Mouse (Mus musculus): ENCODE measurements around the gene Wasf3.
"Not testable (repeated sequence)": the region's sequence is repeated elsewhere in the genome, so short reads cannot be mapped to it uniquely, and the experiment has no call there.

The Wasf3 gene

DNA sequence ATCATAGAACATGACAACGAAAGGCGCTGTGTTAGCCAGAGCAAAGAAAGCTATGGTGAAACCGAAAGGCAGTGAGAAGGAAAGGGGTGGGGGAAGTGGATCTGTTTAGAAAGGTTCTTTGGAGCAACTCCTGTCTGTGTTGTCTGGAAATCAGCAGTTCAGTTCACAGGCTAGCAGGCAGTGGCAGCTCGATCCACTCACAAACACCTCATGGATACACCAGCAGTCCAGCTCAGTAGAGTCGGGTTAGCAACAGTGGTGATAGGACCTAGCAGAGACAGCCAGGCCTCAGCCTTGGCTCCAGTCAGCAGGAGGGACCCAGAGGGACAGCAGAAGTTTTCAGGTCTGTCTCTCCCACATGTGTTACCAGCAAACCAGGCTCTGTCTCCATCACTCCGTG, 16.2 kb downstream of the Wasf3 start:
- not testable (repeated sequence) for DNase-seq (ENCODE audit: low spot score in 2 of 2)

DNA sequence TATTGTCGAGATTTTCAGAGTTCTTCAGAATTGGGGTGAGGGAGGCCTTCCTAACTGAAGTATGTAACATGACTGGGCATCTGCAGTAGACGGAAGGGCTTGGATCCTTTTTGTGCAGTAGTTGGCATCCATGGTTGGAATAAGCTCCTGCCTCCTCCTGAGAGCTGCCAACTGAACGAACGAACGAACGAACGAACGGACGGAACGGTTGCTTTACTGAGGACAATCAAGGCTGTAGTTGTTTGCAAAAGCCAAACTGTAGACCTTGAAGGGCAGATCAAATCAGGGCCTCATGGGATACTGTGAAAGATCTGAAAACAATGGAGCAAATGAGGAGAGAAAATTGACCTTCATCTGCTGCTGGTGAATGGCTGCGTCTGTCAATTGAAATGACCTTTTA, 17.5 kb downstream of the Wasf3 start:
- DNase-seq (ENCODE audit: low spot score in 2 of 2) = no peak

DNA sequence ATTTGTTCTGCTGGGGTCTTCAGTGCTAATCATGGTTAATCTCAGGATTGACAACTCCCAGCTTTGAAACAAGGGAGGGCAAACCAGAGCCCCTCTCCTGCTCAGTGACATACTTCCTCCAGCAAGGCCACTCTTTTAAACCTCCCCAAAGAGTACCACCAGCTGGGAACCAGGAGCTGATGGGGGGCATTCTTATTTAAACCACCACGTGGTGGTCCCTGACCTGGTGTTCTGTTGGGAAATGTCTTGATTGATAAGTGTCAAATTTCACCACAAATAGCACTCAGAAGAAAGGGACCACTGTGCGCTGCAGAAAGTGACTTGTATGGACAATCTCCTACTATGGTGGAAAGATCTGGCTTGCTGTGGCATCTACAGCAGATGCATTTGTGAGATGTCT, 19.1 kb downstream of the Wasf3 start:
- no peak for DNase-seq (ENCODE audit: low spot score in 2 of 2)

DNA sequence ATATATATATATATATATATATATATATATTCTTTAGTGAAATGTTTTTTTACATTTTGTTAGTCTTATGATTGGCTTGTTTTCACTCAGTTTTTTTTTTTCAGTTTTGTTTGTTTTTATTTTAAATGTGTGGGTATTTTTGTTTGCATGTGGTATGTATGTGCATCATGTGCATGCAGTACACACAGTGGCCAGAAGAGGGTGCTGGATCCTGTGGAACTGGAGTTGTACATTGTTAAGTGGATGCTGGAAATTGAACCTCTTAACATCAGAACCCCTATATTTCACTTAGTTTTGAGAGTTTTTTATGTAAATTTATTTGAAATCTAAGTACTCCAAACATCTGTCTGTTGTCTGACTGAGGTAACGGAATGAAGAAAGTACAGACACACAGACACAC, 21.3 kb downstream of the Wasf3 start:
- no peak for DNase-seq (ENCODE audit: low spot score in 2 of 2)

- no peak for DNase-seq (ENCODE audit: low spot score in 2 of 2)
Observed at GRCm38 (mm10) chr5:146407791-146408190, 23.0 kb downstream of the Wasf3 start.

GRCm38 (mm10) chr5:146408604-146409003, 23.8 kb downstream of the Wasf3 start:
- DNase-seq (ENCODE audit: low spot score in 2 of 2) = no peak

- DNase-seq (ENCODE audit: low spot score in 2 of 2) = no peak
Observed at GRCm38 (mm10) chr5:146410821-146411220, 26.0 kb downstream of the Wasf3 start.

GRCm38 (mm10) chr5:146412743-146413430, 28.1 kb downstream of the Wasf3 start:
- DNase-seq (ENCODE audit: low spot score in 2 of 2) = peak in 1 of 2 experiments; percentile 42

GRCm38 (mm10) chr5:146414611-146415010, 29.8 kb downstream of the Wasf3 start:
- DNase-seq (ENCODE audit: low spot score in 2 of 2) = no peak

DNA sequence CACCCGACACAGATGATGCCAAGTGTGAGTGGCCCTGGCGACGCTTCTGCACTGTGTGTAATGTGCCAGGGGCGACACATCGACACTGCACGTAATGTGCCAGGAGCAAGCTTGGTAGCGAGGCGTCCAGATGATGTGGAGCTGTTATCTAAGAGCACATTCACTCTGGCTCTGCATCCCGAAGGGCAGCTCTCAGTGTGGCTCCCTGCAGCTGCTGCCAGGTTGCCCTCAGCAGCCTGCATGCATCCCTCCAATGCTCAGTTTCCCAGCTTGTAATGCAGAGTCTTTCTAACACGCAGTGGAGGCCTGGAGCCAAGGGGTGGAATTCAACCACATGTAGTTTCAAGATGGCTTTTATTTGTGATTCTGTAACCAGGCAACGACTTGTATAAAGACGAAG, 30.4 kb downstream of the Wasf3 start:
- DNase-seq (ENCODE audit: low spot score in 2 of 2) = no peak

- no peak for DNase-seq (ENCODE audit: low spot score in 2 of 2)
Observed at GRCm38 (mm10) chr5:146416331-146417110, 31.7 kb downstream of the Wasf3 start.

GRCm38 (mm10) chr5:146418092-146418491, 33.3 kb downstream of the Wasf3 start:
- DNase-seq (ENCODE audit: low spot score in 2 of 2) = no peak

DNA sequence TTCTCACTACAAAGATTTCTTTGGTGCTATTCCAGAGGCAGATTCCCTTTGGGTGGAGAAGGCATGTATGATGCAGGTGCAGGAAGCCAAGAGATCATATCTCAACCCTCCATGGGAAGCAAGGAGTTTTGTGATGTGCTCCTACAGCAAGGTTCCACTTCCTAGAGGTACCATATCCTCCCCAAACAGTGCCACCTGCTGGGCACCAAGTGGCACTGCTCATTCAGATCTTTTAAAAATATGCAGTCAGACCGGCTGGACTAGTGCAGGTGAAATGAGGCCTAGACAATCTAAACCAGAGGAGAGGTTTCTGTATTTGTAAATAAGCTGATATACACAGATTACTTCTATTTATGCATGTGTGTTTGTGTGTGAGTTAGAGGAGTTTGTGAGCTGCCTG, 35.3 kb downstream of the Wasf3 start:
- no peak for DNase-seq (ENCODE audit: low spot score in 2 of 2)

DNA sequence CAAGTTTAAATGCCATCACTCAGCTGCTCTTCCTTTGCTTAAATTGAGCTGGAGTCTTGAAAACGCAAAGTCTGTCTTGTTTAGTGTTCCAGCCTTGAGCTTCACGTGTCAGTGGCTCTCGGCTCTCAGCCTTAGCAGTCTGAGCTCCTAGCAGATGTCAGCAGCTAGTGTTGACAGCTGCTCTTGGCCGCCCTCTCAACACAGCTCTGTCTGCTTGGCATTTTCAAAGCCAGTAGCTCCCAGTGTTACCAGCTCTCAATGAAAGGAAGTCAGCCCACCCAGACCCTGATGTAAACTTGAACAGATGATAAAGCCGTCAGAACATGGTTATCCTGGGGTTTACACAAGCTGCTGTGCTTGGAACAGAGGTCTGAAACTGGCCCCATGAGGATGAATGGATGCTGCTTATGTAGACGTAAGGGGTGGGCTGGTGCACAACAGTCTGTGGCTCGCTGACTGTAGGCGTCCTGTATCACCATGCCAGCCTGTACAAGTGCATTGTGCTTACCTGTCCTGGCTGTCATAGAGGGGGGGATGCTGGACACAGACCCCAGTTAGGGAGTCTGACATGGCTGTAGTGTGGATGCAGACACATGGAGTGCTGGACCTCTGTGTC, 40.0 kb downstream of the Wasf3 start:
- DNase-seq (ENCODE audit: low spot score in 2 of 2) = no peak

- no peak for DNase-seq (ENCODE audit: low spot score in 2 of 2)
Observed at GRCm38 (mm10) chr5:146425656-146426055, 40.9 kb downstream of the Wasf3 start.

- DNase-seq (ENCODE audit: low spot score in 2 of 2) = no peak
Observed at GRCm38 (mm10) chr5:146428109-146428508, 43.3 kb downstream of the Wasf3 start.

DNA sequence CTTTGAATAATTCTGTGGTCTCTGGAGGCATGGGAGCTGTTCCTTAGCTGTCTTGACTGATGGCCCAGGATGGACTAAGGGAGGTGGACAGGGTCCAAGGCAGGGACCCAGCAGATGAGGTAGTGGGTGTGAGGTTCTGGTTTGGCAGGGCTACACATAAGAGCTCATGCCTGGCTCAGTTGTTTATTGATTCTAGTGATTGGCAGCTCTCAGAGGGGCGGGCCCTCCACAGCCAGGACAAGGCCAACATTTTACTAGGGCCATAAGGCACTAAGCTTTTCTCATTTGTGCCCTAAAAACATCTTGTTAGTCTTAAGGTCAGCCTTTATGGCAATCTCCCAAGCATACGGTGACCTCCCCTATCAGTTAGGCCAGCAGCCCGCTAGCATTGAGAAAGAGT, 47.0 kb downstream of the Wasf3 start:
- no peak for DNase-seq (ENCODE audit: low spot score in 2 of 2)

DNA sequence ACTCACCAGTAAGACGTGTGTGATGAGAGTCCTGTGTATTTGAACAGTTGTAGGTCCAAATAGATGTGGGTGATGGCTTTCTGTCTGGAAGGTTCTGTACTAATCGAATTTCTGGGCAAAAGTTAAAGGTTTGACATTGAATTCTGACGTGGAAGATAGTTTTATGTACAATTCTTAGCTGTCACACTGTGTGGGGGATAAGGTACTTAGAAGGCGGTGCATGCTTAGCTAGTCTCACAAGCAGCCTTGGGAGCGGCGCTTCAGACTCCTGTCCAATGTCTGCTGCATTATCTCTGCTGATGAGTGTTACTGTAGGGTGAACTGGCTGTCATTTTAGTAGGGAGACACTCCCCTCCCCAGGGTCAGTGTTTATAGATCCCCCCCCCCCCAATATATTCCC, 47.7 kb downstream of the Wasf3 start:
- no peak for DNase-seq (ENCODE audit: low spot score in 2 of 2)

GRCm38 (mm10) chr5:146435316-146435715, 50.5 kb downstream of the Wasf3 start:
- no peak for DNase-seq (ENCODE audit: low spot score in 2 of 2)

DNA sequence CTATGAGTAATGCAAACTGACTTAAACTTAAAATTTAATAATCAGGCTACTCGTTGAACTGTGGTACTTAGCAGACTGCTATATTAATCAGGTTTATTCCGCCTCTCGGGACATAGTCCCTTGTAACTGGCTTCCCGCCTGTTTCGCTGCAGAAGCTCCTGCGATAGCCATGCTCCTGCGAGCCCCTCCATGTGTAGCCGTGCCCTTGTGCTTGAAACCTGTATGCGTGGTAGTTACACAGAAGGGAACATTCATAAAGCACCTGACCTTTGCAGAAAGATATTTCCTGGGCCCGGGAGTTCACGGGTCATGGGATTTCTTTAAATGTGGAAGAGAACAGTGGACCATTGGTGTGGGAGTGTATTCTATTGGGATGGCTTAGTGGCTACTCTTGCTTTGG, 52.0 kb downstream of the Wasf3 start:
- DNase-seq (ENCODE audit: low spot score in 2 of 2) = no peak

GRCm38 (mm10) chr5:146439152-146439781, 54.5 kb downstream of the Wasf3 start:
- DNase-seq (ENCODE audit: low spot score in 2 of 2) = no peak

DNA sequence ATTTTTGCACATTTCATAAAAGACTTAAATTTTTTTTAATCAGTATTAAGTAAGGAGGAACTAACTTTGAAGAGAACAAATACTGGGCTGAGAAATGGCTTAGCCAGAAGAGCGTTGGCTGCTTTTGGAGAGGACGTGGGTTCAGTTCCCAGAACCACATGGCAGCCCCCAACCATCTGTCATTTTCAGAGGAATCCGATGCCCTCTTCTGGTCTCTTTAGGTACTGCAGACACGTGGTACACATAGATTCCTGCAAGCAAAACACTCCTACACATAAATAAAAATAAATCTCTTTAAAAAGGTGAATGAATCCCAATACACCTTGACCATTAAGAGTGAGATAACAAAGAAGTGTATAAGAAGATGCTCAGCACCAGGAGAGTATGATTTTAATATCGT, 55.5 kb downstream of the Wasf3 start:
- DNase-seq (ENCODE audit: low spot score in 2 of 2) = no peak

Measured in frontal cortex, postnatal 25 days (tissue).